Mouse (Mus musculus) forebrain, embryonic 12.5 days (tissue): ENCODE data around the gene Ces3a. TPM values are rescaled to one million over a fixed set of nuclear protein-coding genes. Genes with fewer than 3 reads are reported as not detected.
"Not testable (repeated sequence)": the region's sequence is repeated elsewhere in the genome, so short reads cannot be mapped to it uniquely, and the experiment has no call there.

Experiments
- ATAC-seq: fragments of 200-750 bp; cut with Nextera tagmentation; 2 replicates; pipeline ENCODE4 v1.8.0; 2017; ENCODE audit warnings: moderate TSS enrichment; ENCODE audit not compliant: low FRiP score
- H3K27ac ChIP-seq: fragments of 300-500 bp; sonication (generic); 2 replicates; pipeline ENCODE4 v1.5.1; 2016; ENCODE audit warnings: mild to moderate bottlenecking
- H3K27me3 ChIP-seq: fragments of 300-500 bp; sonication (generic); 2 replicates; pipeline ENCODE4 v1.6.1; 2016; ENCODE audit warnings: mild to moderate bottlenecking
- H3K36me3 ChIP-seq: fragments of 300-500 bp; sonication (generic); replicated peaks from 2 replicates; pipeline ENCODE4 v1.6.1; 2016; ENCODE audit warnings: mild to moderate bottlenecking
- H3K4me1 ChIP-seq: fragments of 300-500 bp; sonication (generic); 2 replicates; pipeline ENCODE4 v1.6.1; 2016
- H3K4me2 ChIP-seq: fragments of 300-500 bp; sonication (generic); 2 replicates; pipeline ENCODE4 v1.6.1; 2016; ENCODE audit warnings: mild to moderate bottlenecking, moderate library complexity
- H3K4me3 ChIP-seq: fragments of 300-500 bp; sonication (generic); replicated peaks from 2 replicates; pipeline ENCODE4 v1.5.1; 2016; ENCODE audit warnings: mild to moderate bottlenecking
- H3K9ac ChIP-seq: fragments of 300-500 bp; sonication (generic); 2 replicates; pipeline ENCODE4 v1.6.1; 2016; ENCODE audit warnings: mild to moderate bottlenecking
- H3K9me3 ChIP-seq: fragments of 300-500 bp; sonication (generic); 2 replicates; pipeline ENCODE4 v1.6.1; 2016
- WGBS: fragments of 180-500 bp; shearing (Covaris S2); methylation state at CpG from one replicate; pipeline ENCODE4 v1.1.7; 2016; 5-methylcytosine and 5-hydroxymethylcytosine counted together
- polyA plus RNA-seq: library from polyadenylated mRNA; unstranded; fragments of >200 nt; fragmentation: Nextera tagmentation; extraction: Ambion mirVana; gene quantifications from 2 replicates; pipeline ENCODE4 v1.2.1, GENCODE M21; 2016

Gene Ces3a
- polyA plus RNA-seq, 1 experiment from 2014 or later: not detected

DNA sequence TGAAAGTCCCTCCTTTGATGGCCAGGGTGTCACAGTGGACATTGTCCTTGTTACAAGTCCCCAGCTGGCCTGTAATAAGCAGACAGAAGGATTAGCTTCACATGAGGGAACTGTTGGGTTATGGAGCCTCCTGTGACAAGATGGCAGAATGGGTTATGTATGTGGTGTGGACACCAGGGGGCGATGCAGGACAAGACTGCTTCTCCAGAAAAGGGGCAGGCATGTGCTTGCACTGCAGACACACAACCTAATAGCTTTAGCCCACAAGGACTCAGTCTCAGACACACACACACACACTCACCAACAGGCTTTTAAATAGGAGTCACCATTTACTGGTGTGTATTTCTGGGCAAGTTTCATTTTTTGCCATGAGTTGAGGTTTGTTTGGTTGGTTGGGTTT is 18.4 kb downstream of the Ces3a start:
- H3K9ac ChIP-seq: no peak overlapping the region
- no peak overlapping the region for H3K4me3 ChIP-seq
- no peak overlapping the region for H3K27ac ChIP-seq
- no peak for ATAC-seq
- 4% methylated on average over 1 of the region's 1 CpGs for WGBS
- peaks cover 3% of the 10 kb centered on the region; the same call in 1 of the 2 replicates for H3K9me3 ChIP-seq
- H3K27me3 ChIP-seq: 0 out of 2 replicates have a peak, but pooled peaks cover 5% of the 10 kb centered on the region
- H3K36me3 ChIP-seq: no peaks in the 10 kb centered on the region
- H3K4me1 ChIP-seq: no peaks in the 10 kb centered on the region
- H3K4me2 ChIP-seq: no peak overlapping the region

GRCm38 (mm10) chr8:105067905-105068304 is 19.5 kb downstream of the Ces3a start:
- not testable (repeated sequence) for H3K4me3 ChIP-seq, H3K36me3 ChIP-seq, H3K4me1 ChIP-seq, ATAC-seq, H3K4me2 ChIP-seq, H3K9me3 ChIP-seq, H3K27ac ChIP-seq, H3K9ac ChIP-seq, H3K27me3 ChIP-seq
- WGBS: 82% methylated on average over 7 of the region's 7 CpGs

DNA sequence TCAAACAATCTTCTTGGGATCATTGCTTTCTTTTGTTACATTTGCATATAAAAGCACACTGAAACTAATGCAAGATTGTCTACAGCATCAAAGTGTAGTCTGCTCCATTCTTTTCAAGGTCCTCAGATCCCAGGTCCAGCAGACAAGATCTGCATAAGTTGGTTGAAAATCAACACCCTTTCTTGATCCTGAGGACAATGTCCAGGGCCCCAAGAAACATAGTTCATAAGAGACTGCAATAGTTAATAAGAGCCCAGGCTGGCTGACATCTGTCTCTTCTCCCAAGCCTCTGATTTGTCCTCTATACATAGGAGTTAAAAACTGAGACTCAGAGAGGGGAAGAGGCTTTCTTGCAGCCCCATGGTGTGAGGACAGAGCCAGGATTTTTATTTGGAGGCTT is 20.6 kb downstream of the Ces3a start:
- no peak for ATAC-seq

GRCm38 (mm10) chr8:105076601-105077000 is 28.2 kb downstream of the Ces3a start:
- H3K4me3 ChIP-seq: no peak overlapping the region
- no peak overlapping the region for H3K27ac ChIP-seq
- no peak overlapping the region for H3K9ac ChIP-seq
- H3K4me1 ChIP-seq: no peaks in the 10 kb centered on the region
- WGBS: 92% methylated on average over 4 of the region's 4 CpGs
- ATAC-seq: no peak
- no peak overlapping the region for H3K4me2 ChIP-seq
- no peaks in the 10 kb centered on the region for H3K9me3 ChIP-seq
- no peaks in the 10 kb centered on the region for H3K36me3 ChIP-seq
- H3K27me3 ChIP-seq: no peaks in the 10 kb centered on the region

More for the DNA sequence above, 20.6 kb downstream of the Ces3a start:
- H3K4me3 ChIP-seq: no peak overlapping the region
- 0 out of 2 replicates have a peak, but pooled peaks cover 5% of the 10 kb centered on the region for H3K27me3 ChIP-seq
- H3K36me3 ChIP-seq: no peaks in the 10 kb centered on the region
- H3K4me1 ChIP-seq: no peaks in the 10 kb centered on the region
- H3K9me3 ChIP-seq: no peaks in the 10 kb centered on the region
- H3K4me2 ChIP-seq: no peak overlapping the region
- no peak overlapping the region for H3K27ac ChIP-seq
- H3K9ac ChIP-seq: no peak overlapping the region

- H3K9ac ChIP-seq: no peak overlapping the region
- ATAC-seq: no peak
- no peaks in the 10 kb centered on the region for H3K36me3 ChIP-seq
- WGBS: 67% methylated on average over 6 of the region's 6 CpGs
- H3K9me3 ChIP-seq: no peaks in the 10 kb centered on the region
- H3K4me3 ChIP-seq: no peak overlapping the region
- H3K27me3 ChIP-seq: no peaks in the 10 kb centered on the region
- H3K4me2 ChIP-seq: no peak overlapping the region
- H3K4me1 ChIP-seq: no peaks in the 10 kb centered on the region
- no peak overlapping the region for H3K27ac ChIP-seq
These were observed 28.7 kb downstream of the Ces3a start for GRCm38 (mm10) chr8:105077071-105077470.

GRCm38 (mm10) chr8:105078591-105078990 is 30.2 kb downstream of the Ces3a start:
- Histone ChIP-seq H3K36me3 (no peaks in the 10 kb centered on the region), H3K27ac (no peak overlapping the region), H3K4me3 (no peak overlapping the region), H3K9ac (no peak overlapping the region), H3K9me3 (no peaks in the 10 kb centered on the region), H3K4me2 (no peak overlapping the region), H3K4me1 (no peaks in the 10 kb centered on the region), H3K27me3 (no peaks in the 10 kb centered on the region)
- WGBS: 92% methylated on average over 5 of the region's 5 CpGs
- ATAC-seq: no peak

DNA sequence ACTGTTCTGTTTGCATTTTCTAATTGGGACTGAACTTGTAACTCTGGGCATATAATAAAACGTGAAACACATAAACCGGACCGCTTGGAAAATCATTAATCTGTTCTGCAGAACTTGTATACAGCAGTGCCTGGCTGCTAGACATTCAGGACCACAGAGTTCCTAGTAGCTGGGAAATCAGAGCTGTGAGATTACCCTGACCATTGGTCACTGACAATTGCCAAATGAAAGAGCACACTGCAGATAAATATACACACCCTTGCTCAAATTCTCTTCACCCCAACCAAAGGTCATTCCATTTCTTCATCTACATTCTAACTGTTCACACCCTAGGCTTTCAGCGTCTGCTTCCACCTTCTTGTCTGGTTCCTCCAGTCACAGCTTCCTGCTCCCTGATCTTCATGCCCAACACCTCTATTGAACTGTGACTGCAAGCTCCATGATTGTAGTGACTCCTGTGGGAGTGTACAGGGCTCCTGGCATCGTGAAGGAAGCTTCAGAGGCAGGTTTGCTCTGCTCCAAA is 32.5 kb downstream of the Ces3a start:
- H3K27ac ChIP-seq: no peak overlapping the region
- no peak overlapping the region for H3K4me2 ChIP-seq
- WGBS: 79% methylated on average over 5 of the region's 5 CpGs
- no peak overlapping the region for H3K9ac ChIP-seq
- H3K27me3 ChIP-seq: no peaks in the 10 kb centered on the region
- ATAC-seq: no peak
- no peaks in the 10 kb centered on the region for H3K36me3 ChIP-seq
- H3K4me1 ChIP-seq: no peaks in the 10 kb centered on the region
- no peaks in the 10 kb centered on the region for H3K9me3 ChIP-seq
- H3K4me3 ChIP-seq: no peak overlapping the region

GRCm38 (mm10) chr8:105083449-105084050 is 35.1 kb downstream of the Ces3a start, which contains the start of gene Ces3b:
TSS of gene Ces3b (plus strand) at chr8:105083753.
- Histone ChIP-seq H3K27ac (no peak within 1 kb of the TSS), H3K4me3 (no peak within 1 kb of the TSS), H3K36me3 (no peaks in the 10 kb centered on the region), H3K9me3 (no peaks in the 10 kb centered on the region), H3K4me1 (no peaks in the 10 kb centered on the region), H3K27me3 (no peaks in the 10 kb centered on the region), H3K9ac (no peak within 1 kb of the TSS), H3K4me2 (no peak within 1 kb of the TSS)
- no peak for ATAC-seq
- 80% methylated on average over 7 of the region's 7 CpGs for WGBS

GRCm38 (mm10) chr8:105088166-105088565 is 39.8 kb downstream of the Ces3a start:
- not testable (repeated sequence) for H3K4me2 ChIP-seq, H3K4me1 ChIP-seq, H3K9ac ChIP-seq, H3K27me3 ChIP-seq, H3K36me3 ChIP-seq, H3K27ac ChIP-seq, H3K4me3 ChIP-seq, ATAC-seq, H3K9me3 ChIP-seq
- 70% methylated on average over 5 of the region's 5 CpGs for WGBS

DNA sequence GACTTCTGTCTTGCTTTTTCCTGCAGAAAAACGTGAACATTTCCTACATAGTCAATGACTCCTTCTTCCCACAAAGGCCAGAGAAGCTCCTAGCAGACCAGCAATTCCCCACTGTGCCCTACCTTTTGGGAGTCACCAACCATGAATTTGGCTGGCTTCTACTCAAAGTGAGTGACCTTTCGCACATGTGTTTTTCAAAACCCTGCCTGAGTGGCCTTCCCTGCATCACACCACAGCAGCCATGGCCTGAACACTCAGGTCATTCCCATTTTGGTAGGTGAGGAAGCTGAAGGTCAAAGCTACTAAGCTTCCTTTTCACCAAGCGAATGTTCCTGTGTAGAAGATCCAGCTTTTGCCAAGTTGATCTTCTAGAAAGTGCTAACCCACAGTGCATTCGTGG is 40.2 kb downstream of the Ces3a start:
- no peak overlapping the region for H3K9ac ChIP-seq
- H3K36me3 ChIP-seq: no peaks in the 10 kb centered on the region
- no peaks in the 10 kb centered on the region for H3K4me1 ChIP-seq
- H3K27ac ChIP-seq: no peak overlapping the region
- WGBS: 69% methylated on average over 4 of the region's 4 CpGs
- no peak for ATAC-seq
- H3K9me3 ChIP-seq: no peaks in the 10 kb centered on the region
- H3K4me3 ChIP-seq: no peak overlapping the region
- no peak overlapping the region for H3K4me2 ChIP-seq
- H3K27me3 ChIP-seq: no peaks in the 10 kb centered on the region

DNA sequence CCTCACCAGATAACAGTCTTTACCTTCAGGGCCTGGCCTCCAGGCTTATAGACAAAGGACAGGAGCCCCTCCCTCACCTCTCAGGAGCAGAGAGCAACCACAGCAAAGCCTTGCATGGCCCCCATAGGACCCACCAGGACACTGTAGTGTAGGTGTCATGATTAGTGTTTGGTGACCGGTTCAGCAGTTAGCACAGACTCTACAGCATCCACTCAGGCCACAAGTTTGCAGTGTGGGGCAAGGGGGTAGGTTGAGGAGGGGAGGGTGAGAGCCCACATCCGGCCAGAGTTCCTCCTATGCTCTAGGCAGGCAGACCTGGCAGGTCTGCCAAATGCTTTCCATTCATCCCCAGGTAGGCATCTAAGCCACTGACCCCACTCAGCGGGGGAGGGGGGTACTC is 45.6 kb downstream of the Ces3a start:
- no peak for ATAC-seq
- 92% methylated on average over 3 of the region's 3 CpGs for WGBS

GRCm38 (mm10) chr8:105102101-105102785 is 53.8 kb downstream of the Ces3a start:
- not testable (repeated sequence) for H3K4me3 ChIP-seq, H3K9ac ChIP-seq, H3K36me3 ChIP-seq, H3K9me3 ChIP-seq, H3K27me3 ChIP-seq, ATAC-seq, H3K4me2 ChIP-seq, H3K4me1 ChIP-seq, H3K27ac ChIP-seq
- 78% methylated on average over 4 of the region's 4 CpGs for WGBS

More for the DNA sequence above, 45.6 kb downstream of the Ces3a start:
- H3K4me1 ChIP-seq: no peaks in the 10 kb centered on the region
- no peaks in the 10 kb centered on the region for H3K36me3 ChIP-seq
- H3K4me3 ChIP-seq: no peak overlapping the region
- H3K4me2 ChIP-seq: no peak overlapping the region
- H3K9ac ChIP-seq: no peak overlapping the region
- H3K9me3 ChIP-seq: no peaks in the 10 kb centered on the region
- H3K27ac ChIP-seq: no peak overlapping the region
- H3K27me3 ChIP-seq: no peaks in the 10 kb centered on the region

- not testable (repeated sequence) for H3K9me3 ChIP-seq, H3K27ac ChIP-seq, H3K4me3 ChIP-seq, H3K4me1 ChIP-seq, H3K9ac ChIP-seq, ATAC-seq, H3K4me2 ChIP-seq, H3K27me3 ChIP-seq, H3K36me3 ChIP-seq
- WGBS: 89% methylated on average over 5 of the region's 5 CpGs
These were observed 55.3 kb downstream of the Ces3a start for GRCm38 (mm10) chr8:105103701-105104100.
